Mouse (Mus musculus): ENCODE data around the gene Gm49358. TPM values are rescaled to one million over a fixed set of nuclear protein-coding genes. Genes with fewer than 3 reads are reported as not detected.

Gene Gm49358
- polyA plus RNA-seq, 1 experiment from 2014 or later = 1.9 TPM

- no peaks in the 10 kb centered on the region for H3K27me3 ChIP-seq (ENCODE audit: control insufficient read depth, insufficient read depth, low read length)
- H3K27ac ChIP-seq (ENCODE audit: low read depth, low read length) = no peak overlapping the region
- no peak overlapping the region for H3K9ac ChIP-seq (replicated peaks; ENCODE audit: low read depth, low read length)
- peaks cover 7% of the 10 kb centered on the region; the same call in 1 of the 2 replicates for H3K36me3 ChIP-seq (ENCODE audit: control insufficient read depth, insufficient read depth, low read length)
- no peaks in the 10 kb centered on the region for H3K4me1 ChIP-seq (ENCODE audit: control insufficient read depth, insufficient read depth, low read length)
- WGBS = 83% methylated on average over 4 of the region's 4 CpGs
- no peak overlapping the region for H3K4me3 ChIP-seq (ENCODE audit: low read depth, low read length)
- H3K4me2 ChIP-seq (ENCODE audit: low read depth, low read length) = no peak overlapping the region
- ATAC-seq (ENCODE audit: low read depth) = no peak
- H3K9me3 ChIP-seq (ENCODE audit: control insufficient read depth, low read length) = no peaks in the 10 kb centered on the region
Observed at GRCm38 (mm10) chr10:86836784-86837183, 73.0 kb downstream of the Gm49358 start.

GRCm38 (mm10) chr10:86838827-86839226, 75.1 kb downstream of the Gm49358 start:
- no peaks in the 10 kb centered on the region for H3K27me3 ChIP-seq (ENCODE audit: control insufficient read depth, insufficient read depth, low read length)
- H3K9ac ChIP-seq (replicated peaks; ENCODE audit: low read depth, low read length) = no peak overlapping the region
- ATAC-seq (ENCODE audit: low read depth) = no peak
- H3K4me2 ChIP-seq (ENCODE audit: low read depth, low read length) = no peak overlapping the region
- WGBS = 84% methylated on average over 6 of the region's 6 CpGs
- no peaks in the 10 kb centered on the region for H3K4me1 ChIP-seq (ENCODE audit: control insufficient read depth, insufficient read depth, low read length)
- no peak overlapping the region for H3K27ac ChIP-seq (ENCODE audit: low read depth, low read length)
- peaks cover 7% of the 10 kb centered on the region; the same call in 1 of the 2 replicates for H3K36me3 ChIP-seq (ENCODE audit: control insufficient read depth, insufficient read depth, low read length)
- no peaks in the 10 kb centered on the region for H3K9me3 ChIP-seq (ENCODE audit: control insufficient read depth, low read length)
- H3K4me3 ChIP-seq (ENCODE audit: low read depth, low read length) = no peak overlapping the region

GRCm38 (mm10) chr10:86842659-86843058, 78.9 kb downstream of the Gm49358 start:
- WGBS = 91% methylated on average over 5 of the region's 5 CpGs
- H3K27ac ChIP-seq (ENCODE audit: low read depth, low read length) = no peak overlapping the region
- H3K4me3 ChIP-seq (ENCODE audit: low read depth, low read length) = no peak overlapping the region
- H3K4me1 ChIP-seq (ENCODE audit: control insufficient read depth, insufficient read depth, low read length) = no peaks in the 10 kb centered on the region
- no peak for ATAC-seq (ENCODE audit: low read depth)
- no peaks in the 10 kb centered on the region for H3K36me3 ChIP-seq (ENCODE audit: control insufficient read depth, insufficient read depth, low read length)
- H3K4me2 ChIP-seq (ENCODE audit: low read depth, low read length) = no peak overlapping the region
- no peak overlapping the region for H3K9ac ChIP-seq (replicated peaks; ENCODE audit: low read depth, low read length)
- no peaks in the 10 kb centered on the region for H3K9me3 ChIP-seq (ENCODE audit: control insufficient read depth, low read length)
- no peaks in the 10 kb centered on the region for H3K27me3 ChIP-seq (ENCODE audit: control insufficient read depth, insufficient read depth, low read length)

- Histone ChIP-seq H3K4me2 (ENCODE audit: low read depth, low read length) (no peak overlapping the region), H3K36me3 (ENCODE audit: control insufficient read depth, insufficient read depth, low read length) (no peaks in the 10 kb centered on the region), H3K27me3 (ENCODE audit: control insufficient read depth, insufficient read depth, low read length) (no peaks in the 10 kb centered on the region), H3K9me3 (ENCODE audit: control insufficient read depth, low read length) (no peaks in the 10 kb centered on the region), H3K9ac (replicated peaks; ENCODE audit: low read depth, low read length) (no peak overlapping the region), H3K4me1 (ENCODE audit: control insufficient read depth, insufficient read depth, low read length) (no peaks in the 10 kb centered on the region), H3K4me3 (ENCODE audit: low read depth, low read length) (no peak overlapping the region), H3K27ac (ENCODE audit: low read depth, low read length) (no peak overlapping the region)
- no peak for ATAC-seq (ENCODE audit: low read depth)
- 80% methylated on average over 9 of the region's 9 CpGs for WGBS
Observed at GRCm38 (mm10) chr10:86846926-86847467, 83.2 kb downstream of the Gm49358 start.

GRCm38 (mm10) chr10:86849087-86849486, 85.3 kb downstream of the Gm49358 start:
- Histone ChIP-seq H3K9me3 (ENCODE audit: control insufficient read depth, low read length) (no peaks in the 10 kb centered on the region), H3K9ac (replicated peaks; ENCODE audit: low read depth, low read length) (no peak overlapping the region), H3K36me3 (ENCODE audit: control insufficient read depth, insufficient read depth, low read length) (no peaks in the 10 kb centered on the region), H3K4me2 (ENCODE audit: low read depth, low read length) (no peak overlapping the region), H3K4me3 (ENCODE audit: low read depth, low read length) (no peak overlapping the region), H3K4me1 (ENCODE audit: control insufficient read depth, insufficient read depth, low read length) (no peaks in the 10 kb centered on the region), H3K27ac (ENCODE audit: low read depth, low read length) (no peak overlapping the region), H3K27me3 (ENCODE audit: control insufficient read depth, insufficient read depth, low read length) (no peaks in the 10 kb centered on the region)
- ATAC-seq (ENCODE audit: low read depth) = no peak
- 88% methylated on average over 4 of the region's 4 CpGs for WGBS

GRCm38 (mm10) chr10:86849508-86849907, 85.7 kb downstream of the Gm49358 start:
- 83% methylated on average over 4 of the region's 4 CpGs for WGBS
- H3K27me3 ChIP-seq (ENCODE audit: control insufficient read depth, insufficient read depth, low read length) = no peaks in the 10 kb centered on the region
- no peak overlapping the region for H3K27ac ChIP-seq (ENCODE audit: low read depth, low read length)
- no peak overlapping the region for H3K9ac ChIP-seq (replicated peaks; ENCODE audit: low read depth, low read length)
- H3K4me1 ChIP-seq (ENCODE audit: control insufficient read depth, insufficient read depth, low read length) = no peaks in the 10 kb centered on the region
- no peaks in the 10 kb centered on the region for H3K36me3 ChIP-seq (ENCODE audit: control insufficient read depth, insufficient read depth, low read length)
- ATAC-seq (ENCODE audit: low read depth) = no peak
- H3K4me2 ChIP-seq (ENCODE audit: low read depth, low read length) = no peak overlapping the region
- no peaks in the 10 kb centered on the region for H3K9me3 ChIP-seq (ENCODE audit: control insufficient read depth, low read length)
- H3K4me3 ChIP-seq (ENCODE audit: low read depth, low read length) = no peak overlapping the region

- Histone ChIP-seq H3K9me3 (ENCODE audit: control insufficient read depth, low read length) (no peaks in the 10 kb centered on the region), H3K27ac (ENCODE audit: low read depth, low read length) (no peak overlapping the region), H3K4me3 (ENCODE audit: low read depth, low read length) (no peak overlapping the region), H3K36me3 (ENCODE audit: control insufficient read depth, insufficient read depth, low read length) (no peaks in the 10 kb centered on the region), H3K4me2 (ENCODE audit: low read depth, low read length) (no peak overlapping the region), H3K27me3 (ENCODE audit: control insufficient read depth, insufficient read depth, low read length) (no peaks in the 10 kb centered on the region), H3K4me1 (ENCODE audit: control insufficient read depth, insufficient read depth, low read length) (no peaks in the 10 kb centered on the region), H3K9ac (replicated peaks; ENCODE audit: low read depth, low read length) (no peak overlapping the region)
- peak; percentile 68; the same call in 1 of the 2 replicates for ATAC-seq (ENCODE audit: low read depth)
- 75% methylated on average over 6 of the region's 6 CpGs for WGBS
Observed at GRCm38 (mm10) chr10:86852160-86852559, 88.4 kb downstream of the Gm49358 start.

GRCm38 (mm10) chr10:86853433-86853832, 89.7 kb downstream of the Gm49358 start:
- Histone ChIP-seq H3K27ac (ENCODE audit: low read depth, low read length) (no peak overlapping the region), H3K4me2 (ENCODE audit: low read depth, low read length) (no peak overlapping the region), H3K27me3 (ENCODE audit: control insufficient read depth, insufficient read depth, low read length) (no peaks in the 10 kb centered on the region), H3K36me3 (ENCODE audit: control insufficient read depth, insufficient read depth, low read length) (no peaks in the 10 kb centered on the region), H3K4me3 (ENCODE audit: low read depth, low read length) (no peak overlapping the region), H3K9ac (replicated peaks; ENCODE audit: low read depth, low read length) (no peak overlapping the region), H3K9me3 (ENCODE audit: control insufficient read depth, low read length) (no peaks in the 10 kb centered on the region), H3K4me1 (ENCODE audit: control insufficient read depth, insufficient read depth, low read length) (no peaks in the 10 kb centered on the region)
- 84% methylated on average over 3 of the region's 3 CpGs for WGBS
- ATAC-seq (ENCODE audit: low read depth) = no peak

GRCm38 (mm10) chr10:86860396-86860795, 96.6 kb downstream of the Gm49358 start:
- Histone ChIP-seq H3K27ac (ENCODE audit: low read depth, low read length) (no peak overlapping the region), H3K36me3 (ENCODE audit: control insufficient read depth, insufficient read depth, low read length) (no peaks in the 10 kb centered on the region), H3K4me3 (ENCODE audit: low read depth, low read length) (no peak overlapping the region), H3K9me3 (ENCODE audit: control insufficient read depth, low read length) (no peaks in the 10 kb centered on the region), H3K4me2 (ENCODE audit: low read depth, low read length) (no peak overlapping the region), H3K9ac (replicated peaks; ENCODE audit: low read depth, low read length) (no peak overlapping the region), H3K27me3 (ENCODE audit: control insufficient read depth, insufficient read depth, low read length) (no peaks in the 10 kb centered on the region), H3K4me1 (ENCODE audit: control insufficient read depth, insufficient read depth, low read length) (no peaks in the 10 kb centered on the region)
- ATAC-seq (ENCODE audit: low read depth) = no peak
- 80% methylated on average over 4 of the region's 4 CpGs for WGBS
